Mouse (Mus musculus): ENCODE measurements at regions not wholly inside any gene's neighbourhood (a gene's known extent, or its start where the extent isn't known, plus 50 kb on each side); places are given as distances from the start of the nearest gene placed in this dataset.

DNA sequence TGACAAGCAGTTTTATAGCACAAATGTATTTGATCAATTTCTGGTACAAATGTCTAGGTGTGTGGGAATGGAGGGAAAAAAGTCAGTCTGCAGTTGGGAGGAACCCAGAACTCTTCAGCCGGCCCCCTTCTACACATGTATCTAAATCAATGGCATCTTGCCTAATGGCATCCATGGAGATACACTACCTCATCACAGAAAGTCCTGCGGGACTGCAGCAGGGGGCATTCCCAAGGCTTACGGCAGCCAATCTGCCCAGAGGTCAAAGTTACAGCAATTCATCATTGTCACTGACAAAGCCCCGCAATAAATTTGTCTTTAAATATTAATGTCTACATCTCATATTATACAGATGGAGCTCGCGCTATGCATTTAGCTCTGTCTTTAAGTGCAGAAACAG, 135.7 kb upstream of the Arhgap5 start:
- no peaks in the 10 kb centered on the region for H3K9me3 ChIP-seq
- H3K4me3 ChIP-seq (replicated peaks) = no peak overlapping the region
- 80% methylated on average over 6 of the region's 6 CpGs for WGBS
- no peaks in the 10 kb centered on the region for H3K36me3 ChIP-seq
- H3K4me1 ChIP-seq (replicated peaks) = 0 out of 2 replicates have a peak, but pooled peaks cover 4% of the 10 kb centered on the region
- no peak overlapping the region for H3K4me2 ChIP-seq (replicated peaks)
- H3K9ac ChIP-seq (replicated peaks) = no peak overlapping the region
- H3K27ac ChIP-seq = no peak overlapping the region
- H3K27me3 ChIP-seq = no peaks in the 10 kb centered on the region
- ATAC-seq = no peak

DNA sequence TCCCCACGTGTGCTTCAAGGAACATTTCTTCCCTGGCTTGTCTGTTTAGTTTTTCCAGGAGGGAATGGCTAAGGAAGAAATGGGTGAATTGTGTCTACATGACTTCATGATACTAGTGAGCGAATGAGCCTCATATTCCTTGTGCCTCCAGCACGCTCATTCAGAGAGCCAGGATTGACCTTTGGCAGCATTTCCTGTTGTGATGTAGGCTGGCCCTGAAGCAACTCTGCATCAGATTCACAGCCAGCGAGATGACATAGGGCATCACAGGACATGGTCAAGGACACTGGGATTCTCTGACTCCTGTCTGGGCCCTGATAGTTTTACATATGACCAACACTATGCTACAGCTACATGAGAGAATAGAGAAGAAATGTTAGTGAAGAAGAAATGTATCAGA, 135.3 kb upstream of the Arhgap5 start:
- Histone ChIP-seq H3K27me3 (no peaks in the 10 kb centered on the region), H3K36me3 (no peaks in the 10 kb centered on the region), H3K4me3 (replicated peaks) (no peak overlapping the region), H3K9me3 (no peaks in the 10 kb centered on the region), H3K27ac (no peak overlapping the region), H3K4me2 (replicated peaks) (no peak overlapping the region), H3K9ac (replicated peaks) (no peak overlapping the region), H3K4me1 (replicated peaks) (0 out of 2 replicates have a peak, but pooled peaks cover 4% of the 10 kb centered on the region)
- no peak for ATAC-seq
- WGBS = 82% methylated on average over 4 of the region's 4 CpGs

- H3K27me3 ChIP-seq = no peaks in the 10 kb centered on the region
- 91% methylated on average over 12 of the region's 12 CpGs for WGBS
- no peak overlapping the region for H3K9ac ChIP-seq (replicated peaks)
- no peak overlapping the region for H3K4me2 ChIP-seq (replicated peaks)
- ATAC-seq = no peak
- no peak overlapping the region for H3K4me3 ChIP-seq (replicated peaks)
- no peaks in the 10 kb centered on the region for H3K9me3 ChIP-seq
- H3K36me3 ChIP-seq = no peaks in the 10 kb centered on the region
- H3K27ac ChIP-seq = no peak overlapping the region
- 0 out of 2 replicates have a peak, but pooled peaks cover 4% of the 10 kb centered on the region for H3K4me1 ChIP-seq (replicated peaks)
Observed at GRCm38 (mm10) chr12:52370153-52370710, 133.5 kb upstream of the Arhgap5 start.

DNA sequence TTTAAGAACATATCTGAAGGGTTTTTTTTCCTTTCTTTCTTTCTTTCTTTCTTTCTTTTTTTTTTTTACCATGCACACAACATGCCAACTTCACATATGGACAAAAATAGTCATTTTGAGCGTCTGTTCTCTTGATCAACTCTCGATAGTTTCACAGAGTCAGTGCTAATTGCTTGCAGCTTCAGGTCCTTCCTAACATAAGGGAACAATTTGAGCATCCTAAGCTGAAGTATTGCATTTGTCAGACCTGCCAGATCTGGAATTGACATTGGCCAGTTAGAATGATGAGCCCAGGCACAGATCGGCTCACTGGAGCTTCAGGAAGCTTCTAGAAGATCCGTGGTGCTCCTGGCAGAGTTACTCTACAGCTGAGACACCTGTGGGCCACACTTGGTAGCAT, 128.7 kb upstream of the Arhgap5 start:
- H3K27me3 ChIP-seq = no peaks in the 10 kb centered on the region
- no peaks in the 10 kb centered on the region for H3K9me3 ChIP-seq
- H3K4me2 ChIP-seq (replicated peaks) = no peak overlapping the region
- no peak overlapping the region for H3K27ac ChIP-seq
- no peak overlapping the region for H3K9ac ChIP-seq (replicated peaks)
- ATAC-seq = no peak
- H3K36me3 ChIP-seq = no peaks in the 10 kb centered on the region
- WGBS = 90% methylated on average over 4 of the region's 4 CpGs
- no peak overlapping the region for H3K4me3 ChIP-seq (replicated peaks)
- H3K4me1 ChIP-seq (replicated peaks) = peaks cover 5% of the 10 kb centered on the region; the same call in 1 of the 2 replicates

DNA sequence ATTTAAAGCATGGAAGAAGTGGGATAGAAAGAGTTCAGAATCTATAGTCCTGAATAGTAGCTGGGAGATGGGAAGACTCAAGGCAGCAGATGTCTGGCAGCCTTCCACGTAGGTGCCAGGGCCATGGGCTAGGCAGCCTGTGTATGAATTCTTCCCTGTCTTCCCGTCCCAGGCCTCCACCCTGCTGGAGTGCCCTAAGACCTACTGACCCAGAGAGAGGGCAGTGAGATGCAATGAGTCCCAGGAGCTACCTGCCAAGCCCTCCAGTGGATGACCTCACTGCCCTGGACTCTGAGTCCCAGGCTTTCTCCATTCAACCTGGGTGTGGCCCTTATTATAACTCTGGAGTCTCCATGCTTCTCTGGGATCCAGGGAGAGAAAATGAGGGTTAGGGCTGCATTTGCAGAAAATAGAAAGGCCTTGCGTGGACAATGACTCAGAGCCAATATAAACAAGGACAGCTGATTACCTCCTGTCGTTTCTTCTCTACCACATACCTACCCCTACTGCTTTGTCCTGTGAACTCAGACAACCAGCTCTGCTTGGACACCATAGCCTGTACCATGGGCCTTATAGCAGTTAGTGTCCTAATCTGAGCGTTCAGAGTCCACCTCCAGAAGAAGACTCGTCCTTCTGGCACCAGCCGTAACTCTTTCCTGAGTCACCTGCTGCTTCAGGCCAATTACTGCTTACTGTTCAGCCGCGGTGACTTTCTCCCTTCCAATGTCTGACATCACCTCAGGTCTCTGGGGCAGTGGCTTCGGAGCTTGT, 126.9 kb upstream of the Arhgap5 start:
- no peak for ATAC-seq

GRCm38 (mm10) chr12:52377463-52377848, 126.3 kb upstream of the Arhgap5 start:
- H3K4me2 ChIP-seq (replicated peaks) = no peak overlapping the region
- peaks cover 24% of the 10 kb centered on the region for H3K4me1 ChIP-seq (replicated peaks)
- no peaks in the 10 kb centered on the region for H3K27me3 ChIP-seq
- no peaks in the 10 kb centered on the region for H3K36me3 ChIP-seq
- ATAC-seq = no peak
- WGBS = 94% methylated on average over 2 of the region's 2 CpGs
- H3K9me3 ChIP-seq = no peaks in the 10 kb centered on the region
- H3K27ac ChIP-seq = no peak overlapping the region
- H3K4me3 ChIP-seq (replicated peaks) = no peak overlapping the region
- H3K9ac ChIP-seq (replicated peaks) = no peak overlapping the region

More for the DNA sequence above, 126.9 kb upstream of the Arhgap5 start:
- Histone ChIP-seq H3K27ac (no peak overlapping the region), H3K4me2 (replicated peaks) (no peak overlapping the region), H3K4me3 (replicated peaks) (no peak overlapping the region), H3K27me3 (no peaks in the 10 kb centered on the region), H3K4me1 (replicated peaks) (peaks cover 18% of the 10 kb centered on the region), H3K36me3 (no peaks in the 10 kb centered on the region), H3K9ac (replicated peaks) (no peak overlapping the region), H3K9me3 (no peaks in the 10 kb centered on the region)
- 87% methylated on average over 10 of the region's 10 CpGs for WGBS

GRCm38 (mm10) chr12:52379245-52379644, 124.5 kb upstream of the Arhgap5 start:
- H3K27ac ChIP-seq = no peak overlapping the region
- H3K4me1 ChIP-seq (replicated peaks) = peaks cover 32% of the 10 kb centered on the region
- H3K9me3 ChIP-seq = no peaks in the 10 kb centered on the region
- no peak overlapping the region for H3K9ac ChIP-seq (replicated peaks)
- H3K4me3 ChIP-seq (replicated peaks) = no peak overlapping the region
- 89% methylated on average over 4 of the region's 4 CpGs for WGBS
- H3K4me2 ChIP-seq (replicated peaks) = no peak overlapping the region
- no peak for ATAC-seq
- no peaks in the 10 kb centered on the region for H3K36me3 ChIP-seq
- no peaks in the 10 kb centered on the region for H3K27me3 ChIP-seq

DNA sequence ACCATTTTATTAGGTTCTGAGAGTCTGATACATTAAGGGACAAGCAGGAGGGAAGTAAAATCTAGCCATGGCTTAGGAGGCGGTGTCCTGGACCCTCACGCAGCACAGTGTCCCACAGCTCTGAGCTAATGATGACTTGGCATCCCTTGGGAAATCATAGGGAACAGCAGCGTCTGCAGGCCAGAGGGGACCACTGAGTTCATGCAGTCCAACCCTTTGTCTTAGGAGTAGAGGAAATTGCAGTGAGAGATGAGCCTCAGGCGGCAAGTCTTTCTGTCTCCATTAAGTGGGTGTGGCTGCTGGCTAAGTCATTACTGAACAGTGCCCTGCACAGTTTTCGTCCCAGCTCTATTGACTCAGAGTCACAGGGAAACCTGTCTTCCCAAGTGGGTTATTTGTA, 123.8 kb upstream of the Arhgap5 start:
- H3K9me3 ChIP-seq = no peaks in the 10 kb centered on the region
- no peak overlapping the region for H3K9ac ChIP-seq (replicated peaks)
- H3K27me3 ChIP-seq = no peaks in the 10 kb centered on the region
- H3K27ac ChIP-seq = peak overlapping the region; percentile 20; the same call in 1 of the 2 replicates
- no peaks in the 10 kb centered on the region for H3K36me3 ChIP-seq
- peaks cover 32% of the 10 kb centered on the region for H3K4me1 ChIP-seq (replicated peaks)
- no peak overlapping the region for H3K4me2 ChIP-seq (replicated peaks)
- H3K4me3 ChIP-seq (replicated peaks) = no peak overlapping the region
- WGBS = 43% methylated on average over 5 of the region's 5 CpGs
- ATAC-seq = 0 out of 2 replicates have a peak, but pooled peaks have one; percentile 21

DNA sequence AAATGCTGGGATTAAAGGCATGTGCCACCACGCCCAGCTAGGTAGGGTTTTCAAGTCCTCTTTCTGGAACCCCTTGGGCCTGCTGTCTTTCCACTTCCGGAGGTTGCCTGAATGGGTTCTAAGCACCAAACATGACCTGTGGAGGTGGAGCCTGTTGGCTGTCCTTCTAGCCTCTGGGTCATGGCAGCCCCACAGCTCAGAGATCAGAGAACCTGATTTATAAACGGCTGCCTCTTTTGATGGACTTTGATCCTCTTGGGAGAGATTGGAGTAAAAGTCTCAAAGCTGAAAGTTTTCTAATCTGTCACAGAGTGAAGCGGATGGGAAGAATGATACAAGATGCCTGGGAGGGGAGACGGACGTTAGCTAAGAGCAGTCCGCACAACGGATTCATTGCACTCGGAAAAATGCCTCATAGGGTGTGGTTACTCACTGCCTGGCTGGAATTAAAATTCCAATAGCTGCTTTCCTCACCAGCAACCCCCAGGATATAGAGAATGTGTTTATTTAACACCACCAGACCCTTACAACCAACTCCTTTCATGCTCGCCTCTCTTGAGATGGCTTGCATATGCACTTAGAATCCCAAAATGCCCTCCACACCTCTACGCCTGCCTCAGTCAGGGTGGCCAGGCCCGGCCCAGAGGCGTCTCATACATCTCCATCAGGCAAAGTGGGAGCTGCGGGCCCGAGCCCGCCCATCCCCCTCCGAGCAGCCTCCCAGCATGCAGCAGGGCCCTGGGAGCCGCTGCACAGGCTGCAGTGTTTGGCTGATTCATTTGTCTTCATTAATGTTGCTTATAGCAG, 122.4 kb upstream of the Arhgap5 start:
- no peak overlapping the region; the same call in 1 of the 2 replicates for H3K9ac ChIP-seq (replicated peaks)
- no peak overlapping the region for H3K4me2 ChIP-seq (replicated peaks)
- WGBS = 36% methylated on average over 18 of the region's 18 CpGs
- no peaks in the 10 kb centered on the region for H3K36me3 ChIP-seq
- peaks cover 32% of the 10 kb centered on the region for H3K4me1 ChIP-seq (replicated peaks)
- H3K27ac ChIP-seq = peak overlapping the region; percentile 37; the same call in 1 of the 2 replicates
- no peaks in the 10 kb centered on the region for H3K9me3 ChIP-seq
- H3K4me3 ChIP-seq (replicated peaks) = no peak overlapping the region
- ATAC-seq = peak; percentile 90
- H3K27me3 ChIP-seq = no peaks in the 10 kb centered on the region

DNA sequence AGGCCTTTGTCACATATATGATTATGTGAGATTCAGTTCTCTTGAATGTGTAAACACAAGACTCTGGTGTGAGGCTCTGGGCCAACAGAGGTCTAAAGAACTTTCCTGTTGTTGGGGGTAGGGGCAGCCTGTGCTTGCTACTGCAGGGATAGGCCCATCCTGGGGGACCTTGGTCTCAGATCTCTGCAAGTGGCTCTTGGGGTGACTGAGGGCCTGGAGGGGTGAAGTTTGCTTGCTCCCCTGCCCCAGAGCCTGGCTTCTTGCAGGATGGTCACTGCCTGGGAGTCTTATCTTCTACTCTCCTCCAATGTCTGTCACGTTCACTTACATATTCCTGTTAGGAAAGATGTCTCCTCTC, 121.8 kb upstream of the Arhgap5 start:
- H3K27ac ChIP-seq = no peak overlapping the region
- 85% methylated on average over 1 of the region's 1 CpGs for WGBS
- H3K9me3 ChIP-seq = no peaks in the 10 kb centered on the region
- no peaks in the 10 kb centered on the region for H3K27me3 ChIP-seq
- H3K36me3 ChIP-seq = no peaks in the 10 kb centered on the region
- H3K4me2 ChIP-seq (replicated peaks) = no peak overlapping the region
- no peak overlapping the region for H3K4me3 ChIP-seq (replicated peaks)
- peaks cover 32% of the 10 kb centered on the region for H3K4me1 ChIP-seq (replicated peaks)
- no peak overlapping the region for H3K9ac ChIP-seq (replicated peaks)
- peak; percentile 53 for ATAC-seq

GRCm38 (mm10) chr12:52382832-52383580, 120.8 kb upstream of the Arhgap5 start:
- no peak overlapping the region for H3K27ac ChIP-seq
- H3K4me1 ChIP-seq (replicated peaks) = peaks cover 32% of the 10 kb centered on the region

More at GRCm38 (mm10) chr12:52382832-52383580, 120.8 kb upstream of the Arhgap5 start:
- H3K4me2 ChIP-seq (replicated peaks) = 0 out of 2 replicates have a peak overlapping the region, but pooled peaks have one; percentile 11
- WGBS = 9% methylated on average over 7 of the region's 7 CpGs
- 0 out of 2 replicates have a peak, but pooled peaks have one; percentile 38 for ATAC-seq
- no peak overlapping the region for H3K4me3 ChIP-seq (replicated peaks)
- no peaks in the 10 kb centered on the region for H3K27me3 ChIP-seq
- no peaks in the 10 kb centered on the region for H3K9me3 ChIP-seq
- no peaks in the 10 kb centered on the region for H3K36me3 ChIP-seq
- H3K9ac ChIP-seq (replicated peaks) = no peak overlapping the region
